Mouse (Mus musculus) heart, postnatal 4 days (tissue): ENCODE measurements around the gene Xpr1. TPM values are rescaled to one million over a fixed set of nuclear protein-coding genes. Genes with fewer than 3 reads are reported as not detected.

Experiments
- DNase-seq: peaks from one replicate; pipeline ENCODE4 v3.0.0; 2021
- total RNA-seq, 2 experiments: library from RNA; stranded (reverse); gene quantifications; 2 replicates each; pipeline ENCODE4 v1.2.3; 2021

Xpr1 gene
- total RNA-seq, 2 experiments from 2014 or later, result 40.4 to 40.7 TPM

DNA sequence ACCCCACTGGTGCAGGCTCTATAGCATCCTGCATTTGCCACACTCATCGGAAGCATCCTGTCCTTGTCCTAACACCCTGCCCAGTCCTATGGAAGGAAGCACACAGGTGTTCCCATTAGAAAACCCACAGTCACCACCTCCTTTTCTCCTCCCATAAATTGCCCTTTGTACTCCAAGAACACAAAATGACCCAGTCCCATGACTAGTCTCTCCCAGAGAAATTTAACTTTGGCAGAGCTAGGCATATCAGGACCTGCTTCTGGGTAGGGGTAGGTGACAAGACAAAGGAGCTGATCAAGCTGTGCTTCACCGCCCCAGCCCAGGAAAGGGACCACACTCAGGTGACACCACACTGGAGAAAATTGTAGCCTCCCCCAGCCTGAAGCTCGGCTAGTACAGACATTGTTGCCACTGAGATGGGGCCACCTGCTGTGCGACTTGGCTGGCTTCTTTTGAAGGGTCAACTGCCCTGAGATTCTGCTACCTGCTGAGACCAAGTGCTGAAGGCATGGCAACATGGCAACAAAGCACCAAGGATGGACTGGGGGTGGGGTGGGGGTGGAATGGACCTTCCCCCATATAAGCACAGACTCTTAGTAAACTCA is 166.6 kb downstream of the Xpr1 start:
- no peak for DNase-seq

DNA sequence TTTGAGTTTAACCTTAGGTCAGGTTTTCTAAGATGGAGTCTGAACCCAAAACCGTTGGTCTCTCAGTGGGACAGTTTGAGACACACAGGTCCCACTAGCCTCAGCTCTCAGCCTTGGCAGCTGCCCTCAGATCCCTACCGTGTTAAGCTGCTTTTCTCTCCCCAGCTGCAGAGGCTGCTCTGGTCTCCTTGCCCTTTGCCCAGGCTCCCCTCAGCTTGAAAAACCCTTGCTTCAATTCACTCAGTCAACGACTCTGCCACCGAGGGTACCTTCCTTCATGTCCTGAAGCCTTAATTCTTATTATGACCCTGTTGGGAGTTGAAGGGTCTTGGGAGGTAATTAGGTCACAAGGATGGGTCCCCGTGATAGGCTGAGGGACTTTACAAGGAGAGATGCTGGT is 167.3 kb downstream of the Xpr1 start:
- DNase-seq, result no peak

GRCm38 (mm10) chr1:155248041-155248440 is 169.2 kb downstream of the Xpr1 start:
- no peak for DNase-seq

DNA sequence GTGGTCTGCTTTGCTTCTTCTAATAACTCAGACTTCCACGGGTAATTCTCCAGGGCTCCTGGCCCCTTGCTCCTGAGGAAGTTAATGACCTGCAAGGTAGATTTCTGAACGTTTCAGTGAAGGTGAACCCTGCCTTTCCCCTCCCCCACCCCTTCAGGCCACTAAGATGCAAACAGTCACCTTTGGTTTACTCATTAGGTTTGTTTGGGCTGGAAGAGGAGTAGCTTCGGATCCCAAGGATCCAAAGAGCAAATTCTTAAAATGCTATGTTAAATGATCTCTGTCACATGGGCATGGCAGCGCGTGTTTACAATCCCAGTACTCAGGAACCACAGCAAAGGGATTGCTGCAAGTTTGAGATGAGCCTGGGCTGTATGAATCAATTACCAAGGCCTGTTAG is 169.8 kb downstream of the Xpr1 start:
- DNase-seq, result no peak

DNA sequence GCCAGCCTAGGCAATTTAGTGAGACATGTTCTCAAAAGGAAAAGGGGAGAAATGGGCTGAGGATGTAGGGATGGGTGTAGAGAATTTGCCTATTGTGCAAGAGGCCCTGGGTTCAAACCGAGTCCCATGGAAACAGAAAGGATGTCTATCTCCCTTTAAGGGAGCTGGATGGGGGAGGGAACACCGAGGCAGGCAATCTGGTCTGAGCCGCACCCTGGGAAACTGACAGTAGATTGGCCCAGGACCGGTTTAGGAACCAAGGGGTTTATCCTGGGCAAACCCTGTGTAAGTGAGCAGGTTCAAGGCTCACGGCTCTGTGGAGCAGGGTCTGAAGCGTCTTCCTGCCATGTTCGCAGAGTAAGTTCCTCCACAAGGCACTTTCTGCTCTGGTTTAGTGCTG is 171.7 kb downstream of the Xpr1 start:
- no peak for DNase-seq

- DNase-seq, result peak; percentile 59
These were observed 172.4 kb downstream of the Xpr1 start for GRCm38 (mm10) chr1:155244771-155245211.

DNA sequence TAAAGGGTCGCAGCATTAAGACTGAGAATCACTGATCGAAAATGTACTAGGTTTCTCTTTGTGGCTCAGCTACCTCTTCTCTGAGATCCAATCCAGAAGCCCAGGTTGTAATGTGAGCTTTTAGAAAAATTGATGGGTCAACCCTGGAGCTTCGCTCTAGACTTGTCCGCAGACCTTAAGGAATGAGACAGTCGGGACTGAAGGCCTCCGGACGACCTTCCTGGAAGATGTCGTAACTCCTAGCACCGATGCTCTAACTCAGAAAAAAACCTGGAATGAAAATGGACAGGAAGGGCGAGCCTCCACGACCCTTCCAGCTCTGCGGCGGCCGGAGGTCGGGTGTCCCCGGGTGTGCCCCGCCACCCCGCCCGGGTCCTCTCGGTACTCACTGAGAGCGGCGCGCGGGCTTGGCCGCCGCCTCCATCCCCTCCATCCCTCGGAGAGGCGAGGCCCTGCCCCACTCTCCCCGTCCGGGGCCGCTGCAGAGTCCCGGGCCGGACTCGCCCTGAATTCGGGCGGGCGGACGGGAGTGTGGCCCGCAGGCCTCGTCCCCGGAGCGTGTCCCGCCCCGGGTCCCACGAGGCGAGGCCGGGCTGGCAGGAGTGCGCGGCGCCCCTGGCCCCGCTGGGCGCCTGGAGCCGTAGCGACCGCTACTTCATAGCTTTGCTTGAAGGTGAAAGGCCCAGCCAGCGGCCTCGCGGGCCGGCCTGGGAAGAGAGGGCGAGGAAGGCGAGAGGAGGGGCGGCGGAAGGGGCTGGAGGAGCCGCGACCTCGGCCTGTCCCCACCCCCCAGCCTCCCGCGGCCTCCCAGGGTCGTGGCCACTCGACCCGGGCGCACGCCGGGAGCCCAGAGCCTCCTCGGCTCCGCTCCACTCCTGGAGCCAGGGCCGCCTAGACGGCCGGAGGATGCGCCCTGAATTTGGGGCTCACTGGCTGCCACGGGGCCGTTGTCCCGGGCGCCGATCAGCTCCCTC is 173.1 kb downstream of the Xpr1 start, which contains the start of gene BC034090:
TSS of gene BC034090 (minus strand) at position 648 of the 974 bp plus-strand sequence.
- peak; percentile 78 for DNase-seq

DNA sequence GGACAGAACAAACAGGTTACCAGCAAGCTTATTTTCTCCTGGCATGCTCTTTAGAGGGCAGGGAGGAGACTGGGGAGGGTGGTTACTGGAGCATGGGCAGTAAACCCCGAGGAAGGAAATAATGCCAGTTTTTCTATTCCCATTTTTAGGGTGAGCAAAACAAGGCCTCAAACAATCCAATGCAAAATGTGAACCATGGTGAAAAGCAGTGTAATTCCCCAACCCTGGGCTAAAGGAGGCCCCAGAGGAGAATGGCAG is 174.8 kb downstream of the Xpr1 start:
- no peak for DNase-seq

- no peak for DNase-seq
These were observed 175.3 kb downstream of the Xpr1 start for GRCm38 (mm10) chr1:155241701-155242487.

GRCm38 (mm10) chr1:155239962-155240717 is 177.1 kb downstream of the Xpr1 start:
- DNase-seq, result peak; percentile 53

DNA sequence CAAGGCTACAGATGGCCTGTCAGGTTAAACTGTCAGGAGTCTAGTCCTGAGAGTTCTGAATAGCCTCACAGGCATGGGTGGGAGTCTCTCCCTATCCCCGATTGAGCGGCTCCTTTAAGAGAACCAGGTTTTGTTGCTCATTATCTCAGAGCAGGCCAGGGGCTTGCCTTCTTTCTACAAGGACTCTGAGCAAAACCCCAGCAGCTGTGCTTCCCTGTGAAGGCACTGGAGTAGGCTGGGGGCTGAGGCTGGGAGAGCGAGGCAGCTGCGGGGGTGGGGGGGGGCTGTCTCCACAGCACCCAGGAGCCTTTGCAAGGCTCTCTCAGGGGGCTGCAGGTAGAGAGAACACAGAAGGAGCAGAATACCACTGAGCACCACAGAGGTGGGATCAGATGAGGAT is 178.0 kb downstream of the Xpr1 start:
- no peak for DNase-seq

GRCm38 (mm10) chr1:155238126-155238525 is 179.1 kb downstream of the Xpr1 start:
- no peak for DNase-seq

DNA sequence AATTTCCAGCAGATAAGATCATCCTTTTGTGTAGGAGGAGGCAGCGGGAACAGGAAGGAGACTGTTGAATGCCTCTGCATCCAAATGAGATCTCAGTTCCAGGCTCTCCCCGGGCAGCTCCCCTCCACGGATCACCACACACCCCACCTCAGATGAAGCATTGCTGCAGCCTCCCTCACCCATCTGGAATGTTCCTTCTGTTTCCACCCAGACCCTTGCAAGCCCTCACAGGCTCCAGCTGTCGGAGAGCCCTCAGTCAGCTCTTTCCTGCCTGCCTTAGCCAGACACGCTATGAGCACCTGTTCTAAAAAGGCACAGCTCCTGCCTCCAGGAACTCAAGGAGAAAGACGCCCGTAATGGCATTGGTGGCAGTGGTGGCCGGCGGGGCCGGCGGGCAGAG is 179.8 kb downstream of the Xpr1 start:
- DNase-seq, result no peak

DNA sequence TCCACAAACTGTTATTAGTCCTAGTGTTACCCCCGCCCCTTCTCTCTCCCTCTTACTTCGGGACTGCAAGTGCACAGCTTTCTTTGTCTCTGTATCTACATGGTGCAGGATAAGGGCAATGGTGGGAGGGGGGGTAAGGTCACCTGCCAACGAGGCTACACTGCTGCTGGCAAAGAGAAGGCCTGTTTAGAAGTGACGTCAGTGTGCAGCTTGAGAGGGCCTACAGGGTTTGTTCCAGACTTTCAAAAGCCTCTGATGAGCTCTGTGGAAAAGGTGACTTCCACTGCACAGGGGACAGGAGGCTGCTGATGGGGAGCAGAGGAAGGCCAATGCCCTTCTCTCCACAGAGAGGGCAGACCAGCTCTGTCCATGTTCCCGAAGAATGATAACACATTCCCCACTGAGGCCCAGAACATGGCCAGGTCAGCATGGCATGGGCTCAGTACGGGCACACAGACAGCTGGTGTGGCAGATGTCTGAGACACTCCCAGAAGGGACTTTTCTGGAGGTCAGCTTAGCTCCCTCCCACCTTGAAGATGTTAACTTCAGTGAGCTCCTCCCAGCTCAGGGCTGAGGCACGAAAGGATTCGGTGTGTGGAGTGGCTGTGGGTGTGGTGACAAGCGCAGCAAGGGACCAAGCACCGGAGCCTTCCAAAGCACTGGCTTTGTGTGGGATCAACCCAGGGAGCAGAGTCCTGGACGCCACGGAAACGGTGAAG is 180.8 kb downstream of the Xpr1 start:
- DNase-seq, result peak; percentile 69

- peak; percentile 10 for DNase-seq
These were observed 181.6 kb downstream of the Xpr1 start for GRCm38 (mm10) chr1:155235641-155236040.

DNA sequence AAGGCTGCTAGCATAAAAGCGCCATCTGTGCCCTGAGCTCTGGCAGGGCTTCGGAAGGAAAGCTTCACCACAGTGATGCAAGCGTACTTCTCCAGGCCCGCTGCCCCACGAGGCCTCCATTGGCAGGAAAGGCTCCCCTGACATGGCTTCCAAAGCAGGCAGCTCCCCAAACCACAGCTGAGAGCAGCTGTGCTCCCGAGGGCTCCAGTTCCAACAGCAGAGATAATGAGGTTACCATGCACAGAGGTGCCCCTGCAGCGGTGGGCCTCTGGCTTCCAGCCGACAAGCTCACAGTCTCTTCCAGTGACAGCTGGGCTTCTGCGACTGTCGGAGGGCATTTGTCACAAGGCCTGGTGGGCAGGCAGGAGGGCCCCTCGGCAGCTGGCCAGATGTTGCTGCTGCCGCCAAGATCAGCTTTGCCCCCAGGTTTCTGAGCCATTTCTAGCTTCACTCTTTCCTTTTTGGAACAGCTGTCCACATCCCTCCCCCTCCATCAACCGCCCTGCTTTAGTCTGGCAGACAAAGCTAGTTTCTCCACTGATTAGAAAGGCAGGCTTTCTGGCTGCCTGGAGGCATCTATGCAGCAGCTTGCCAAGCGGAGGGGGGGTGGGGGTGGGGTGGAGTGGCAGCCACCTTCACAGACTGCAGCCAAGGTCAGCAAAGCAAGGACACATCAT is 183.1 kb downstream of the Xpr1 start:
- DNase-seq, result peak; percentile 84

DNA sequence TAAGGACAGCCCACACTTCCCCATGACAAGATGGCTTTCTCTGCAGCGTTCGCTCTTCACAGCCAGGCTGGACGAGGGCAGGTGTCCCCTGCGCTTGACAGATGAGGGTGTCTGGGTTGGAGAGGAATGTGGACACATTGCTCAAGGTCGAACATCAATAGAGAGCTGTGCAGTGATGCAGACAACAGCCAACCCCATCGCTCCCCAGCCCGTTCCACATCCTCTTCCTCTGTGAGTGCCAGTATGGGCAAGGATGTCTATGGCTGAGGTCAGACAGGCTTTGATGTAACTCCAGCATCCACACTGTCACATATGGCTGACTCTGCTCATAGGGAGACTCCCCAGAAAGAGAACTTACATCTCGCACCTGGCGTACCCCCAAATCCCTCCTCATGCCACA is 183.8 kb downstream of the Xpr1 start:
- DNase-seq, result no peak

GRCm38 (mm10) chr1:155232786-155233185 is 184.4 kb downstream of the Xpr1 start:
- no peak for DNase-seq

DNA sequence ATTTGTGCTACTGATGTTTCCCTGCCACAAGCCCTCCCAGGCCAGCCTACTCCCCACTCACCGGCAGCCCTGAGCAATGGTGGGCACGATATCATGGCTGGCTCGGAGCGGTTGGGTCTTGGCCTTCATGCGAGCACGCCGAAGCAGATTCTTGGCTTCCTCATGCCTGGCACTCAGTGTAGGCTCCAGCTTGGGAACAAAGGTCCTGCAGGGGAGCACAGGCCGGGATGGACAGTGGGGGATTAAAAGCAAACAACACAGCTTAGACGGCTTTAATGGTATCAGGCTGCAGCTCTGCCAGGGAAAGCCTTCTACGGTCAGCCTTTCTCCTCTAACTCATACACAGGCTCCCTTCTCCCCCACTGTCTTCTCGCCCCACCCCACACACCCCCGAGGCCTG is 184.8 kb downstream of the Xpr1 start:
- no peak for DNase-seq

DNA sequence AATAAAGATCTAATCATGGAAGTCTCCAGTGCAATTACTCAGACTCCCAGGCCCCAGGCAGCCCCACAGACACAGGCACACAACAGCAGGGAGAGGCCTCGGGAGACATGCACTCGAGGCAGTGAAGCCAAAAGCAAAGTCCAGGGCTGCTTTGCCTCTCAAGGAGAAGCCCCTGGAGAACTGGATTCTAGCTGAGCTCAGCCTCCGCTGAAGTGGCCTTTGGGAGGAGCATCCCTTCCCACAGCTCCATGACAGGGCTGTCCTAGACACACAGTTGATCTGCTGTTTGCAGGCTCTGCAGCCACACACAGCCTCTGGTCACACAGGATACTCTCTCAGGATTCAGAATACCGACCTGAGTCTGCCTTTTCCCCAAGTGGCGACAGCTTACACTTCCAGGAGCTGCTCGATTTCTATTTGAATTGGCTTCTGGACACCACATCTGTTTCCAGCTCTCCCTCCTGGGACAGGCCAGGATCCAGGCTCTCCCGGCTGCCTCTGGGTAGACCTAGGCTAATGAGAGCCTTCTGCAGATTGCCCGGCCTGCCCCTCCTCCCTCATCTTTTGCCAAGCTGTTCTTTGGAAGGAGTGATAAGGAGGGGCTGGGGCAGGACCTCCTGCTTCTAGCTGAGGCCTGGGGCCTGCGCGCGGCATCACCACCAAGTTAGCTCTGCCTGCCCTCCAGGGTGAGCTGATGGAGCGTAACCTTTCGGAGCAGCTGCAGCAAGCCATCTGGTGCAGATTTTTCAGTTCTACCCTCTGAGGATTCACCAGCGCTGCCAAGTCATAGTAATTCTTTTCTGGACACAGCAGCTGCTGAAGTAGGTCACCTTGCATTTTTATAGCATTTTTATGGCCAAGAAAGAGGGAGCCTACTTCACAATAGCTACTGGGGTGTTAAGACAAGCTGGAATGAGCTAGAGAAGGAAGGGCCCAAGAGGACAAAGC is 187.5 kb downstream of the Xpr1 start:
- DNase-seq, result peak; percentile 67
